Mouse (Mus musculus) embryonic facial prominence, embryonic 12.5 days (tissue): ENCODE data around the gene Asic2. TPM values are rescaled to one million over a fixed set of nuclear protein-coding genes. Genes with fewer than 3 reads are reported as not detected.
"Not testable (repeated sequence)": the region's sequence is repeated elsewhere in the genome, so short reads cannot be mapped to it uniquely, and the experiment has no call there.

ENCODE experiments used
- ATAC-seq: fragments of 200-750 bp; cut with Nextera tagmentation; 2 replicates; pipeline ENCODE4 v1.8.0; 2017; ENCODE audit not compliant: insufficient number of reproducible peaks, insufficient read depth, low FRiP score, low TSS enrichment
- H3K27ac ChIP-seq: fragments of 300-500 bp; sonication (generic); 2 replicates; pipeline ENCODE4 v1.5.1; 2016; ENCODE audit warnings: mild to moderate bottlenecking
- H3K27me3 ChIP-seq: fragments of 300-500 bp; sonication (generic); 2 replicates; pipeline ENCODE4 v1.6.1; 2016; ENCODE audit warnings: mild to moderate bottlenecking, moderate library complexity
- H3K36me3 ChIP-seq: fragments of 300-500 bp; sonication (generic); 2 replicates; pipeline ENCODE4 v1.6.1; 2016; ENCODE audit warnings: mild to moderate bottlenecking
- H3K4me1 ChIP-seq: fragments of 300-500 bp; sonication (generic); 2 replicates; pipeline ENCODE4 v1.6.1; 2016
- H3K4me2 ChIP-seq: fragments of 300-500 bp; sonication (generic); replicated peaks from 2 replicates; pipeline ENCODE4 v1.6.1; 2016; ENCODE audit warnings: mild to moderate bottlenecking, moderate library complexity
- H3K4me3 ChIP-seq: fragments of 300-500 bp; sonication (generic); 2 replicates; pipeline ENCODE4 v1.5.1; 2016; ENCODE audit warnings: mild to moderate bottlenecking
- H3K9ac ChIP-seq: fragments of 300-500 bp; sonication (generic); 2 replicates; pipeline ENCODE4 v1.6.1; 2016; ENCODE audit warnings: mild to moderate bottlenecking, moderate library complexity
- H3K9me3 ChIP-seq: fragments of 300-500 bp; sonication (generic); 2 replicates; pipeline ENCODE4 v1.6.1; 2016; ENCODE audit warnings: mild to moderate bottlenecking, moderate library complexity
- WGBS: fragments of 180-500 bp; shearing (Covaris S2); methylation state at CpG from one replicate; pipeline ENCODE4 v1.1.7; 2016; 5-methylcytosine and 5-hydroxymethylcytosine counted together
- polyA plus RNA-seq: library from polyadenylated mRNA; unstranded; fragments of >200 nt; fragmentation: Nextera tagmentation; extraction: Ambion mirVana; gene quantifications from 2 replicates; pipeline ENCODE4 v1.2.1, GENCODE M21; 2016

Gene Asic2
- polyA plus RNA-seq, 1 experiment from 2014 or later: 1.3 TPM

DNA sequence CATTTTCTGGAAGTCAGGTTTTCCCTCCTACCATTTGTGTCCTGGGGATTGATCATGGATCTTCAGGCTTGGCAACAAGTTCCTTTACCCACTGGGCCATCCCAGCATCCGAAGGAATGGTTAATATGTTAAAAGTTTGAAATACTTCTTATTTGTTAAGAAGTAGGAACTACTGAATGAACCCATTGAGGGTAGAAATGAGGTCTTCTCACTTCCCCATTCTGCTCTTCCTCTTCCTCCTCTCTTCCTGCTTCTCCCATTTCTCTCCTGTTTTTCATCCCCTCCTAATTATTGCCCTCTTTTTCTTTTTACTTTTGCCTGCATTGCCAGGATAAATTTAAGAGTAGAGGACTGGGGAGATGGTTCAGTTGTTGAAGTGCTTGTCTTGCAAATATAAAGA lies 696.8 kb downstream of the Asic2 start:
- H3K4me2 ChIP-seq: no peak overlapping the region
- H3K36me3 ChIP-seq: no peaks in the 10 kb centered on the region
- H3K4me3 ChIP-seq: no peak overlapping the region
- WGBS: 80% methylated on average over 1 of the region's 1 CpGs
- no peaks in the 10 kb centered on the region for H3K27me3 ChIP-seq
- no peaks in the 10 kb centered on the region for H3K4me1 ChIP-seq
- no peak overlapping the region for H3K27ac ChIP-seq
- no peaks in the 10 kb centered on the region for H3K9me3 ChIP-seq
- H3K9ac ChIP-seq: no peak overlapping the region
- ATAC-seq: no peak

DNA sequence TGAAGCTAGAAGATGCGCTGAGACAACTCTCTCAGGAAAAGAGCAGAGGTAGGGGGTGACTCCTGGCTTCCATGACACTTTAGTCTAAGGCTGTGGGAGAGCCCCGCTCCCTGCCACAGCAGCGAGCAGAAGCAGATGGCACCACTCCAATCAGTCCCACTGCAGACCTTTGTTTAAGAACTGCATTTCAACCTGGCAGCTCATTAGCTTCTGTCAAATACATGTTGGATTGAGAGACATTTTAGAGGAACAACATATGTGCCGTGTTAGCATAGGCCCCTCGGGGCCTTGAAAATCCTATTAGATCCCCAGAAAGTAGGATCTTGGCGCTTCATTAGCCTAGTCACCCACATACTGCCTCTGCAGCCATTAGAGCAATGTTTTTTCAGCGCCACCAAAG lies 697.7 kb downstream of the Asic2 start:
- Histone ChIP-seq H3K4me3 (no peak overlapping the region), H3K4me1 (no peaks in the 10 kb centered on the region), H3K36me3 (no peaks in the 10 kb centered on the region), H3K27me3 (no peaks in the 10 kb centered on the region), H3K4me2 (no peak overlapping the region), H3K27ac (no peak overlapping the region), H3K9ac (no peak overlapping the region), H3K9me3 (no peaks in the 10 kb centered on the region)
- ATAC-seq: no peak
- 52% methylated on average over 7 of the region's 7 CpGs for WGBS

DNA sequence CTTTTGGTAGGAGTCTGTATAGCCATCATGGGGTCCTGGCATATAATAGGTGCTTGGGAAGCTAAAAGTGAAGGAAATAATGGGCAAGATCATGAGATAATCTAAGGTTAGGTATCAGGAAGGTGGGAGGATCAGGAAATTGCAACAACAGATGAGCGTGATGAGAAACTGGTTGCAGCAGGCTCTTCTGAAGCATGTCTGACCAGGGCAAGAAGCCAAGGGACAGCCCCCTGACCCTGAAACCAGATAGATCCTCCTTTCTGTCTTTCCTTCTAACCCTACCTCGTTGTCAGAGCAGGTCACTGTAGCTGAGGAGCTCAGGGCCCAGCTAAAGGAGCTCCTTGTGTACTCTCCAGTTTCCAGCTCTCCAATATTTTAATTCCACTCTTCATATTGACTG lies 704.5 kb downstream of the Asic2 start:
- Histone ChIP-seq H3K36me3 (no peaks in the 10 kb centered on the region), H3K27me3 (no peaks in the 10 kb centered on the region), H3K27ac (no peak overlapping the region), H3K4me2 (no peak overlapping the region), H3K4me1 (no peaks in the 10 kb centered on the region), H3K9me3 (no peaks in the 10 kb centered on the region), H3K4me3 (no peak overlapping the region), H3K9ac (no peak overlapping the region)
- ATAC-seq: no peak
- 66% methylated on average over 2 of the region's 2 CpGs for WGBS

DNA sequence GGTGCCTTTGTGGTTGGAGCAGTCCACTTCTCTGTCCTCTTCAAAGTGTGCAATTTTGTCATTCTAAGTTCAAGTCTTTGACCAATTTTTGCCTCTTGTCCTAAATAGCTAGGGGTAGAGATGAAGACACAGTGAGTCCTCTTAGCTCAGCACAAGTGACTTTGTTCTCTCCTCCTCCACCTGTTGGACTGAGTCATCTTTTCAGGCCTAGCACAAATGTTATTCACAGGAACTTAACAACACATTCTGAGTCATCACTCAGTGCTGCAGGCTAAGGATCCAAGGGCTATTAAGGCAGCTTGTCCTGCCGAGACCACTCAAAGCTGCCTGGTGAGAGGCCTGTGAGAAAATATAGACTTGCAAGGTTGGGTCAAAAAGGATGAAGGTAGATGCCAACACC lies 705.1 kb downstream of the Asic2 start:
- ATAC-seq: no peak
- Histone ChIP-seq H3K9ac (no peak overlapping the region), H3K4me1 (no peaks in the 10 kb centered on the region), H3K36me3 (no peaks in the 10 kb centered on the region), H3K9me3 (no peaks in the 10 kb centered on the region), H3K4me2 (no peak overlapping the region), H3K27me3 (no peaks in the 10 kb centered on the region), H3K4me3 (no peak overlapping the region), H3K27ac (no peak overlapping the region)
- 80% methylated on average over 1 of the region's 1 CpGs for WGBS

DNA sequence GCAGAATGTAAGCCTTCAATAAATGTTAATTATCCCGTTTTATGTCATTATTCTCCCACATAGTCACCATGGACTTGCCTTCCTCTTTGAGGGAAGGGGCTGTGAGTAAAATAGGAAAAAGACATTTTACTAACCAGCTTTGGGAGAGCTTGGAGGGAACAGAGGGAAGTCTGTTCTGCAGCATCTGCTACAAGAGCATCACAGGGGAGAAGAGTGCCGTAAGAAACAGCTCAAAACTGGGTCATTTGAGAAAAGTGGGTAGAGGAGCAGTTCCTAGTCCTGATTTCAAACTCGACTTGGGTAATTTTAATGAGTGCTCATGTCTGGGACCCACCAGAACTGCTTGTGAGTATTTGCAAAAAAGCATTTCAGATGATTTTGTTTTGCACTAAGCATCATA lies 707.0 kb downstream of the Asic2 start:
- no peak overlapping the region for H3K9ac ChIP-seq
- no peaks in the 10 kb centered on the region for H3K9me3 ChIP-seq
- no peaks in the 10 kb centered on the region for H3K4me1 ChIP-seq
- no peaks in the 10 kb centered on the region for H3K36me3 ChIP-seq
- no peak overlapping the region for H3K4me2 ChIP-seq
- H3K27ac ChIP-seq: no peak overlapping the region
- 72% methylated on average over 3 of the region's 3 CpGs for WGBS
- H3K4me3 ChIP-seq: no peak overlapping the region
- no peak for ATAC-seq
- H3K27me3 ChIP-seq: no peaks in the 10 kb centered on the region

DNA sequence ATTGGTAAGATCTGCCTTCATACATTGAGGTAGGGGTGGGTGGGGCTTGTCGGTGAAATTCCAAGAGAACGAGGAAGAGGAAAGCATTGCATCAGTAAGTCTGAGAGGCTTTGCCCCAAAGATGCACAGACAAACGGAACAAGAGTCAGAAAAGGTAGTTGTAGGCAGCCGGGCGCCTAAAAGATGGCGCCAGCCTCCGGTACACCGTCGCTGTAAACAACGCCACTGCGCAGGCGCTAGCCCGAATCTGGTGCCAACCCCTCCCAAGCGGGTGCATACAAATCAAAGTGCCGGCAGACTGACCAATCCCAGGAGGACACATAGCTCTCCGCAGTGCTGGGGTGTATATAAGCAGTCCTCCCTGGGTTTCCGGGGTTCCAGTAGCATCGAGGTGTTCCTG lies 727.1 kb downstream of the Asic2 start:
- not testable (repeated sequence) for H3K27ac ChIP-seq, H3K4me1 ChIP-seq, H3K27me3 ChIP-seq, H3K9me3 ChIP-seq, ATAC-seq, H3K9ac ChIP-seq, H3K4me2 ChIP-seq, H3K4me3 ChIP-seq, H3K36me3 ChIP-seq
- WGBS: 96% methylated on average over 18 of the region's 18 CpGs

DNA sequence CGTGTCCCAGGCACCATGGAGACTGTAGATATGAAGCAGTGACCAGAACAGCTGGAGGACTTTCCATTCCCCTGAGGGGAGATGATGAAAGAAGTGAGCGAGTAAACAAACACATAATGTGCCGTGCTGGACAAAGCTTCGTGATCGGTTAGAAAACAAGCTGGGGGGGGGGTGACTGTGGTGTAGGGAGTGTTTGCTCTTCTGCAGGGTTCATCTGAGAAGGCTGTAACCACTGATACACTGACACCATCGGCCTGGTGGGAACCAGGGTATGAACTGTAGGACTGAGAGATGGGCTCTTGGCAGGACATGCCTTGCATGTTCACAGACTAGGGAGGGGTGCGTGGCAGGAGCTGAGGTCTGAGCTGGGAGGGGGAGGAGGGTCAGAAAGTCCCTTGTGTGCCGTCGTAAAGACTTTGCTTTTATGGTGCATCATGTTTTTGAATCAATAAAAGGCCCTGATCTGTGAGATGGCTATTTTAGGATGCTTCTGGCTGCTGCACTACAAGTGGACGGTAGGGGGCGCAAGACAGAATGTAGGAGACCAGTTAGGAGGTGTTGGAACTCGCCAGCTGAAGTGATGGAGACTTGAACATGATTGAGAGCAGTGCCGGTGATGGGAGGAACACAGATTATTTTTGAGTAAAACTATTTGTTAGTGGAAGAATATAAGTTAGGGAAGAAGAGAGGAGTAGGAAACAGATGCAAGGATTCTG lies 728.1 kb downstream of the Asic2 start:
- 0 out of 2 replicates have a peak, but pooled peaks have one; percentile 35 for ATAC-seq
- no peaks in the 10 kb centered on the region for H3K36me3 ChIP-seq
- no peak overlapping the region for H3K27ac ChIP-seq
- no peaks in the 10 kb centered on the region for H3K27me3 ChIP-seq
- 63% methylated on average over 13 of the region's 13 CpGs for WGBS
- no peaks in the 10 kb centered on the region for H3K4me1 ChIP-seq
- H3K4me3 ChIP-seq: no peak overlapping the region
- no peak overlapping the region for H3K4me2 ChIP-seq
- H3K9ac ChIP-seq: no peak overlapping the region
- no peaks in the 10 kb centered on the region for H3K9me3 ChIP-seq

DNA sequence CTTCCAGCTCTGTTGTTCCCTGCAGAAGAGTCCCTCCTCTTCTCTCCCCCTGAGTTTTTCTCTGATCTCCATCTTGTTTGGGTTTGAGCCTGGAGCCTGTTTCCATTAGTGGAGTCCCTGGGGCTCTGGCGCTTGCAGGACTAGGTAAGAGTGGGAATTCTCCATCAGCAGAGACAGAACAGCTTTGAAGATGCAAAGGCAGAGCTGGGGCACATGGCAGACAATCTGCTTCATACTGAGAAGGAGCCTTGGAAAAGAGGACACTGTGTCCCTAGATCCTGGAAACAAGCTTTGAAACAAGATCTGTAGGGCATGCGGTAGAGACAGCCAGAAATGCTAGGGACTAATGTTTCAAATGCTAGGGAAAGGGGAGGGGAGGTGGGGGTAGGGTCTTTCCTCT lies 729.2 kb downstream of the Asic2 start:
- 34% methylated on average over 2 of the region's 2 CpGs for WGBS
- Histone ChIP-seq H3K9ac (no peak overlapping the region), H3K4me2 (no peak overlapping the region), H3K36me3 (no peaks in the 10 kb centered on the region), H3K27ac (no peak overlapping the region), H3K4me1 (no peaks in the 10 kb centered on the region), H3K27me3 (no peaks in the 10 kb centered on the region), H3K9me3 (no peaks in the 10 kb centered on the region), H3K4me3 (no peak overlapping the region)
- no peak for ATAC-seq

DNA sequence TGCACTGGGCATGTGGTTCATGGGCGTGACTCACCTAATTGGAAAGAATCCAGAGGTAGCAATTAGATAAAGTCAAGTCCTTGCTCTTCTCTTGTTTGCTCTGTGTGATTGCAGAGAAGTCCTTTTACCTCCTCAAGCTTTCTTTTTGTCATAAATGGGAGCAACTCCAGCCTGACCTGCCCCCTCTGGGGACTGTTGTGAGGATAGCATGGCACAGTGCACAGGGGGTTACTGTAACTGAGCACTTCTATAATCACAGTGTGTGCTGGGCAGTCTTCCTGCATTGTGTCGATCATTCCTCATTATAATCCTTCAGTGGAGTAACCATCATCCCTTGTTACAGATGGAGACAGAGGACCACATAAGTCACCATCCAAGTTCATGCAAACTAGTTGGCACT lies 732.2 kb downstream of the Asic2 start:
- 77% methylated on average over 2 of the region's 2 CpGs for WGBS

DNA sequence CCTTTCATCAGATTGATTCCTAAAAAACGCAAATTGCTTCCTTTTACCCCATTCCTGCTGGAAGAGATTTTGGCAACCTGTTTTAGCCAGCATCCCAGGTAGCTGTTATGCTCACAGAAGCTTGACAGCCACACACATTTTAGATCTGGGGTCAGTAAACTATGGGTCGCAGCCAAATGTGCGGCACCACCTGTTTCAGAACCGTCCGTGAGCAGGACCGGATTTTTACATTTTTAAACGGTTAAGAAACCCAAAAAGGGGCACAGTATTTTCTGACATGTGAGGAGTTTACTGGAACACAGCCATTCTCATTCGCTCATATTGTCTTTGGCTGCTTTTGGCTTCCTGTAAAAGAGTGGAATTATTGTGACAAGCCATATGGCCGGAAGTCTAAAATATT lies 744.9 kb downstream of the Asic2 start:
- Histone ChIP-seq H3K27ac (no peak overlapping the region), H3K4me2 (no peak overlapping the region), H3K4me1 (no peaks in the 10 kb centered on the region), H3K27me3 (no peaks in the 10 kb centered on the region), H3K9ac (no peak overlapping the region), H3K9me3 (no peaks in the 10 kb centered on the region), H3K36me3 (no peaks in the 10 kb centered on the region), H3K4me3 (no peak overlapping the region)
- ATAC-seq: no peak
- 85% methylated on average over 9 of the region's 9 CpGs for WGBS

More for the DNA sequence above, 732.2 kb downstream of the Asic2 start:
- no peaks in the 10 kb centered on the region for H3K4me1 ChIP-seq
- no peak overlapping the region for H3K4me3 ChIP-seq
- no peaks in the 10 kb centered on the region for H3K36me3 ChIP-seq
- H3K27ac ChIP-seq: no peak overlapping the region
- H3K9ac ChIP-seq: no peak overlapping the region
- no peak overlapping the region for H3K4me2 ChIP-seq
- ATAC-seq: no peak
- no peaks in the 10 kb centered on the region for H3K9me3 ChIP-seq
- H3K27me3 ChIP-seq: no peaks in the 10 kb centered on the region

DNA sequence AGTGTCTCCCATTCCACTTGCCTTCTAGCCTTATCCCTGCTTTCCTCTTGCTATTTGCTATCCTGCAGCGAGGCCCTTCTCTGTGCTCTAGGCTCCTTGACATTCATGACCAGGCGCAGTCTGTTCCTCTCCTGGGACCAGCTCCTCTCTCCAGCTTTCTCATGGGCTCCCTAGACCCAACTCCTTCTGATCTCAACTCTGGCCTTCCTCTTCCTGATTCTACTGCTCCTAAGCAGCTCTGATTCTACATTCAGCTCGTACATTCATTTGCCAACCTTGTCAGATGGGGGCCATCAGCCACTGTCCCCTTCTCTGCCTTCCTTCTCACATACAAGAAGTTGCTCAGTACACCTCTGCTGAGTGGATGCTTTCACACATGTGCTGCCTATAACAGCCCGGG lies 747.5 kb downstream of the Asic2 start:
- no peaks in the 10 kb centered on the region for H3K27me3 ChIP-seq
- ATAC-seq: no peak
- no peaks in the 10 kb centered on the region for H3K4me1 ChIP-seq
- no peak overlapping the region for H3K9ac ChIP-seq
- H3K4me3 ChIP-seq: no peak overlapping the region
- WGBS: 80% methylated on average over 4 of the region's 4 CpGs
- no peak overlapping the region for H3K27ac ChIP-seq
- H3K4me2 ChIP-seq: no peak overlapping the region
- H3K36me3 ChIP-seq: no peaks in the 10 kb centered on the region
- no peaks in the 10 kb centered on the region for H3K9me3 ChIP-seq

DNA sequence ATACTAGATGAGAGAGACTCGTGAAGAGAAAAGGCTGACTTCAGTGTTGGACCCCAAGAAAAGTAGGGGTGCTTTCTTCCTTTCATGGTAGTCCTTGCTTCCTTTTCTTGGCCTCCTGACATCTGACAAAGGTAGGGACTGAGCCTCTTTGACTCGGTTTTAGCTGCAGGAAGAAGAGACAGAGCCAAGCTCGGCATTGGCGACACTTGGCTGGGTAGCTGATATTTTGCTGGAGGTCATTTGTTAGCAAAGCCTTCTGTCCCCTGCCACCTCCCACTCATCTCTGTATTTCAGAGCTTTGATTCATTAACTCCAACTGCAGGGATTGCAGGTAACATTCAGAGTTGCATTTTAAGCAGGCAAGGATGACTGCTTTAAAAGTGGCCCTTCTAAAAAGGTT lies 762.8 kb downstream of the Asic2 start:
- H3K4me1 ChIP-seq: no peaks in the 10 kb centered on the region
- 34% methylated on average over 4 of the region's 4 CpGs for WGBS
- no peak for ATAC-seq
- no peak overlapping the region for H3K9ac ChIP-seq
- H3K4me3 ChIP-seq: no peak overlapping the region
- no peak overlapping the region for H3K4me2 ChIP-seq
- H3K9me3 ChIP-seq: no peaks in the 10 kb centered on the region
- no peak overlapping the region for H3K27ac ChIP-seq
- no peaks in the 10 kb centered on the region for H3K27me3 ChIP-seq
- no peaks in the 10 kb centered on the region for H3K36me3 ChIP-seq

DNA sequence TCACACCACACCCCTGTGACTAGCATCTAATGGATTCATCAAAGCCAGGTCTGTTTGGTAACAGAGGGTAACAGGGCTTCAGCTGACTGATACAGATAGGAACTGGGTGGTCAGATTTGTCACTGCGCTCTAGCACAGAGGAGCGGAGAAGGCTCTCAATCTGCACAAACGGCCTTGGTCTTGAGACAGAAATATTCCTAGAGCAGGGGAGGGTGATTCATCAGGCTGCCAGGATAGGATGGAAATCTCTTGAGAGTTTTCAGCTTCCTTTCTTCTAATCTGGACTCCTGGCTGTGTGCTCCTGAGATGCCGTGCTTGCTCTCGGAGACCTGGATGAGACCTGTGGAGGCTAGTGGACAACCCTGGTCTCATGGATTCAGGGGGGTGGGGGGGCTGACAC lies 765.7 kb downstream of the Asic2 start:
- no peak for ATAC-seq
- Histone ChIP-seq H3K27ac (no peak overlapping the region), H3K4me3 (no peak overlapping the region), H3K27me3 (no peaks in the 10 kb centered on the region), H3K9me3 (no peaks in the 10 kb centered on the region), H3K9ac (no peak overlapping the region), H3K4me2 (no peak overlapping the region), H3K4me1 (no peaks in the 10 kb centered on the region), H3K36me3 (no peaks in the 10 kb centered on the region)
- WGBS: 78% methylated on average over 5 of the region's 5 CpGs
